Mouse (Mus musculus) adrenal gland, postnatal 25 days (tissue): ENCODE measurements around the gene Tspan12. TPM values are rescaled to one million over a fixed set of nuclear protein-coding genes. Genes with fewer than 3 reads are reported as not detected.
A peak's percentile ranks its signal among the peaks of the same experiment; 100 is the strongest.
"Not testable (repeated sequence)": the region's sequence is repeated elsewhere in the genome, so short reads cannot be mapped to it uniquely, and the experiment has no call there.

Experiments
- DNase-seq: peaks from one replicate; pipeline ENCODE4 v3.0.0; 2021; ENCODE audit warnings: mixed read lengths
- total RNA-seq: library from RNA; stranded (reverse); gene quantifications from 2 replicates; pipeline ENCODE4 v1.2.3, GENCODE M21; 2021

Tspan12 gene
- total RNA-seq, 1 experiment from 2014 or later: 159 TPM

GRCm38 (mm10) chr6:21828437-21828836 lies 23.9 kb downstream of the Tspan12 start:
- DNase-seq: no peak

DNA sequence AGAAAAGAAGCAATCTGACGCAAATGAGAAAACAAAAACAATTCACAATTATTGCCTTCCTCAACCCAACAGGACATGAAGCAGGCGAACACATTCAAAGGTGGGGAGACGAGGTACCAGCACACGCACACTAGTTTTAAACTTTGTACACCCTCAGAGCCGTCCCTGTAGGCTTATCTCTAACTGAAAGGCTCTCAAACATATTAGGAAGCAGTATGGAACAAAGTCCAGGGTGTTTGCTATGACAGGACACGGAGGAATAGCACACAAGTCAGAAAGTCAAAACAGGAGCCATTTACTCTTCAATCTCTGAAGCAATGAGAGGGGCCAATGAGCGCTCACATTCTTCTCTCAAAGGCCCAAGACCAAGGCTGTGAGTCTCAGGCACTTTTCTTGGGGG lies 24.3 kb downstream of the Tspan12 start:
- no peak for DNase-seq

DNA sequence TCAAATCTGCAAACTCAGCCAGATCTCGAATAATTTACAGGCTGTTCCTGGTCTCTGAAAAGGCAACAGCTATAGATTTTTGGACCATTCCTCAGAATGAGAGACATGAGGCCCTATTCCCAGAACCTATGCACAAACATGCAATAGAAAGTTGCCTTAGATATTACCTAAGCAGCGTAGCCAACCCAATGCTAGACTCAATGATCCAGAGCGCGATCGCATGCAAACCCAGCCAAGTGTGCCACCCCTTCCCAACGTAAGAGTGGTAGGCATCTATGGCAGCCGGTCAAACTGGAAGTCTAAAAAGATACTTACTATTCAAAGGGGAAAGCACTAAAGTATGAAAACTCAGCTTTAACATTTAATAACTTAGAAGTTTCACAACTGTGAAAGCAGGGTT lies 28.6 kb downstream of the Tspan12 start:
- no peak for DNase-seq

DNA sequence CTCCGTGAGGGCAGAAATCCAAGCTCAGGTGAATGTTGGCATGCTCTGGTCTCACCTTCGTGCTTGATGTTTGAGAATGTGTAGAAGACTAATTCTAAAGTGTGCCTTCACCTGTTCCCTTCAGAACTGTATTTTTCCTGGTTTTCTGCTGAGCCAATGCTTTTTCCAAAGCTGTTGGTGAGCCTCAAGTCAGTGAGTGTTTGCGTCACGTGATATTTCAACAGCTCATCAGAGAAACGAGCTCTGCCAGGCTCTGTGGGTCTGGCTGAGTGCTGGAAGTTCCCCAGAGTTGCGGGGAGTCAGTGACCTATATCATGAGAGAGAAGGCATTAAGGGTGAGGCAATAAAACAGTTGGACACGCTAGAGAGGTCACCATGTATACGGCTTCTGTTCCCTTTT lies 29.0 kb downstream of the Tspan12 start:
- DNase-seq: no peak

DNA sequence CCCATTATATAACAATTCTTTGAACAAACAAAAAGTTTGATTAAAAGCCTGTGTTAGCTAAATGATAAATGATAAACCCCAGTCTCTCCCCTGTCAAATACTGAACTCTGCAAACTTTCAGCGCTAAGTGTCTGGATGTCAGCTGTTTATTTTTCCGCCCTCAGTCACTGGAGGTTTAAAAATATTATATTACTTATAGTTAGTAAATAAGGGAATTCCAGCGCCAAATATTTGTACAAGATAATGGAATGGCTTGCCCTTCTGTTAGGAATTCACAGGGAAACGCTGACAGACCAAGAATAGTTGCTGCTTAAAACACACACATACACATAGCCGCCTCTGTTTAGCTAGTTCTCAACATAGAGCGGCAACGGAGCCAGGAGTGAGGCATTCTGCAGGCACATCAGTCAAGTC lies 29.6 kb downstream of the Tspan12 start:
- DNase-seq: no peak

DNA sequence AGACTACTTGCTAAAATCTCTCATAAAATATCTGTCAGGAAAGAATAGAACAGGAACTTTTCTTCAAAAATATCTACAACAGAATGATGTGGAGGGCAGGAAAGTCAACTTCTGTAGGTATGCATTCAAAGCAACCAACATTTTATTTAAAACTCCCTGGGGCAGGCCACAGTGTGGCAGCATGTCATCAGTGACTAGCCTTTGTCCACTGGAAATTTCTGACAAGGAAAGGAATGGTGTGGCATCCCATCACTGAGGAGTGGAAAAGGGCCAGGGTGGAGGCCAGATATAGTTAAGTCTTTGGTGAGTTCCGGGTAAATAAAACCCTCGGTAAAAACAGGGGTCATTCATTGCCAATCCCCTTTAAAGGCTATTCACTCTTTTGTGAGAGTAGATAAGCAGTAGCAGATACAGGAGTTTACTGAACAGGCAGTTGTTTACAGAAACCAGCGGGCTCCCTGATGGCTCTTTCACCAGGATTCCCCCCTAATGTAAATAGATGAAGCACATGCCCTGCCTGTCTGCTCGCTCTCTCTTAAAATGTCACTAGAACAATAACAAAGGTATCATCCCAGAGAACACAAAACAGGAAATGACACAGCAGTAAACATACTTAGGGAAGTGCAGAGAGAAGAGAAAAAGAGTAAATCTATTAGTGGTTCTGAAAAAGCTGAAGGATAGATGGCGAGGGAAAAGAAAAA lies 34.1 kb downstream of the Tspan12 start:
- no peak for DNase-seq

- no peak for DNase-seq
These were observed 46.3 kb downstream of the Tspan12 start for GRCm38 (mm10) chr6:21806005-21806404.

- DNase-seq: no peak
These were observed 47.2 kb downstream of the Tspan12 start for GRCm38 (mm10) chr6:21805013-21805570.

DNA sequence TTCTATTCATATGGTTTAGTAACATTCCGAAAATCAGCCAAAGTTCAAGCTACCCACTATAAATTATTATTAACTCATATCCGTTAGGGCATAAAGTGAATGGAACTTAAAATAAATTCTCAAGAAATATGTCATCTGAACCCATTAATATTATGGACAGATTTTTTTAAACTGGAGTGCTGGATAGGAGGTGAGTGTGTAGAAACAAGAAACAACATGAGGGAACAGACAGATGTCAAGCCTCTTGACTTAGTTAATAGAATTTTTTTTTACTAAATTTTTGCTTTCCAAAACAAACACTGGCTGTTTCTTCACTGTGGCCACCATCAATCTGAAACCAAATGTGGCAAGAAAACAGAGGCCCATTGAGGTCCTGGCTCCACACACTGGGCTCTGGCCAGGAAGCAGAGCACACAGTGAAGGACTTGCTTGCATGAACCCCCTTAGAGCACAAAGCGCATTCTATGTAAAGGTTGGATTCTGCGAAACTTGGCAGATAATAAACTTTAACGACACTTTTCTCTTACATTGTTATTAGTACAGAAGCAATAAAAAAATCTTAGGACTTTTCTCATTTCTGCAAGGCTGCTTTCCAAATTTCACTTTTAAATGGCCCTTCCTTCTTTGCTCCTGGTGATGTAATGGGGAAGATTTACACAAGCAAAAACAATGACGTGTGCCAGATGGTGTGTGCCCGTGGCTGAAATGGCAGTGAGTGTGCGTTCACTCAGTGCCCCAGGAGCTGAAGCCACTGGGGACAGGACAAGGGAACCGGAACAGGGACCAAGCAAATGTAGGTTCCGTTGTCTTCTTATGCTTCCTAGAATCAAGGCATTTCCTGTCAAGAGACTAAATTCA lies 48.6 kb downstream of the Tspan12 start:
- DNase-seq: no peak

DNA sequence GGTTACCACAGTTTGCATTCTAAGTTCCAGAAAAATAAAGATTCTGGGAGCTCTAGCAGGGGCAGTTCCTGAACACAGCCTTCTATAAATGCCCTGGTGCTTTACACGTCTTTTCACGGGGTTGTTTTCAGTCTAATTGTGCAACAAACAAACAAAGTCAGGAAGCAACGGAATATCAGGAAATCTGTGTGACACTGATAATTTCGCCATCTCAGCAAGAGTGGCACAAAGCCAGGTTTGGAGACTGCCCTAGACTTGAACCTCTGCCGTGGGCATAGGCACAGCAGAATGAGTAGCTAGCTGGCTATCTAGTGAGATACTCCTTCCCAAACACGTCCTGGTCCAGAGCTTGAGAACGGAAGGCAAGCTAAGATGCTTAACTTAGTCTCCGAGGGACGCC lies 53.7 kb downstream of the Tspan12 start:
- DNase-seq: peak; percentile 26

DNA sequence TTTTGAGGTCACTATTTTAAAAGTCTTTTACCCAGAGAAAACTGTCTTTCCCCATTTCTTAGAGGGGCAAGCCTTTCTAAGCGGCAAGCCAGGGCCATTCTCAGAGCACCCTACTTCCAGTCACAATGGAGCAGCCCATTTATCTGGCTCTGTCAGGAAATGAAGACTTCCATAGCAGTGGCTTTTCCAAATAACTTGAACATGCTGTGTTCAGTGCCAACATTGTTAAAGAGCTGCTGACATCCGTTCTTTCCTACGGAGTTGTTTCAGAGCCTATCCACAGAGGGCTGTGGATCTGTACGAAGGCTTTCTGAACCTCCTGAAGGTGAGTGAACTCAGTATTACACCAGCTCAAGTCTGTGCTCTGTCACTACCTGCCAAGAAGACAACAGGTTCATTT lies 55.2 kb downstream of the Tspan12 start:
- DNase-seq: no peak

DNA sequence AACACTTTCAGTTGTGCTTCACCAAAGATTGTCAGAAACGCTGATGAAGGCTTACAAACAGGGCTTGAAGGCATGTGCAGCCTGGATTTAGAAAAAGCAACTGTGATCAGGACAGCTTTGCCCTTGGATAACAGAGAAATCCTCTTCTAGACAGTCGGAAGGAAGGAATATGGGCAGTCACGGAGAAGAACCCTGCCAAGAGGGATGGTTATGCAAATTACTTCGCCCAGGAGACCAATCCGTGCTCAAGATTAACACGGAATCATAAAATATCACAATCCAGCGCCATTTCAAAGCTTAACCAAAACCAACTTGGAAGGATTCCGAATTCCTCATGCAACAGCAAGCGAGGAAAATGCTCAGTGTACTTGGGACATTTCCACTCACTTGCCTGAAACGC lies 55.9 kb downstream of the Tspan12 start:
- no peak for DNase-seq

GRCm38 (mm10) chr6:21795410-21795809 lies 56.9 kb downstream of the Tspan12 start:
- no peak for DNase-seq

GRCm38 (mm10) chr6:21795072-21795407 lies 57.3 kb downstream of the Tspan12 start:
- DNase-seq: peak; percentile 69

DNA sequence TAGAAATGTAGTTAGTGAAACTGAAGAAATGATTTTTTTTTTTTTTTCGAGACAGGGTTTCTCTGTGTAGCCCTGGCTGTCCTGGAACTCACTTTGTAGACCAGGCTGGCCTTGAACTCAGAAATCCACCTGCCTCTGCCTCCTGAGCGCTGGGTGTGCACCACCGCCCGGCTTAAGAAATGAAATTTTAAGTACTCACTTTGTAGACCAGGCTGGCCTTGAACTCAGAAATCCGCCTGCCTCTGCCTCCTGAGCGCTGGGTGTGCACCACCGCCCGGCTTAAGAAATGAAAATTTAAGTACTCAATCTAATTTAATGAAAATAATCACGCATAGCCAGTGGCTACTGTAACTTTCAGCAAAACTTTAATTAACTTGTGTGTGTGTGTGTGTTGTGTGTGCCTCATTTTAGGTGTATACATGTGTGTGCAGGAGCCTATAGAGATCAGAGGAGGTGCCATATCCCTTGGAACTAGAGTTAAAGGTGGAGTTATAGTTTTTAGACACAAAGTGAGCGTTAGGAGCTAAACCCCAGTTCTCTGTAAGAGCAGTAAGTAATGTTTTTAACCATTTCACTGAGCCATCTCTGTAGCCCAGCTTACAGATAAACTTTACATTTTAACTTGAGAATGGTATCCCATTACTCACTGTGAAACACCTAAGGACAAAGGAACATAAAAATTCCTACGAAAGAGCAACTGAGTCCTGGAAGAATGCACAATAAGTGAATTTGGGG lies 57.8 kb downstream of the Tspan12 start:
- DNase-seq: no peak

GRCm38 (mm10) chr6:21791307-21791706 lies 61.0 kb downstream of the Tspan12 start:
- no peak for DNase-seq

- DNase-seq: no peak
These were observed 61.7 kb downstream of the Tspan12 start for GRCm38 (mm10) chr6:21790550-21791086.

GRCm38 (mm10) chr6:21790036-21790435 lies 62.3 kb downstream of the Tspan12 start:
- no peak for DNase-seq

GRCm38 (mm10) chr6:21789582-21789981 lies 62.7 kb downstream of the Tspan12 start:
- not testable (repeated sequence) for DNase-seq

DNA sequence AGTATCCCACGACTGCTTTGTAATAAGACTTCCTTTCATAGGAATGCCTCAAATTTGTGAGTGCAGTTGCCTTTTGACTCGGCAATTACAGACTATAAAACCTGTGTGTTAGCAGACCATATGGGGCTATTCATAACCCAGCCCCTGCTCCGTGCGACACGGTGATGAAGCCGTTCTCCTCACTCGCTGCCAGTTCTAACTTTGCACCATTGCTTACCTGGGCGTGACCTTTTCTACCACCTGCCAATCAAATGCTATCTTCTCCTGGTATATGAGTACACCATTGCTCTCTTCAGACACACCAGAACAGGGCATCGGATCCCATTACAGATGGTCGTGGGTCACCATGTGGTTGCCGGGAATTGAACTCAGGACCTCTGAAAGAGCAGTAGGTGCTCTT lies 64.6 kb downstream of the Tspan12 start:
- no peak for DNase-seq

GRCm38 (mm10) chr6:21787274-21787673 lies 65.0 kb downstream of the Tspan12 start:
- no peak for DNase-seq

DNA sequence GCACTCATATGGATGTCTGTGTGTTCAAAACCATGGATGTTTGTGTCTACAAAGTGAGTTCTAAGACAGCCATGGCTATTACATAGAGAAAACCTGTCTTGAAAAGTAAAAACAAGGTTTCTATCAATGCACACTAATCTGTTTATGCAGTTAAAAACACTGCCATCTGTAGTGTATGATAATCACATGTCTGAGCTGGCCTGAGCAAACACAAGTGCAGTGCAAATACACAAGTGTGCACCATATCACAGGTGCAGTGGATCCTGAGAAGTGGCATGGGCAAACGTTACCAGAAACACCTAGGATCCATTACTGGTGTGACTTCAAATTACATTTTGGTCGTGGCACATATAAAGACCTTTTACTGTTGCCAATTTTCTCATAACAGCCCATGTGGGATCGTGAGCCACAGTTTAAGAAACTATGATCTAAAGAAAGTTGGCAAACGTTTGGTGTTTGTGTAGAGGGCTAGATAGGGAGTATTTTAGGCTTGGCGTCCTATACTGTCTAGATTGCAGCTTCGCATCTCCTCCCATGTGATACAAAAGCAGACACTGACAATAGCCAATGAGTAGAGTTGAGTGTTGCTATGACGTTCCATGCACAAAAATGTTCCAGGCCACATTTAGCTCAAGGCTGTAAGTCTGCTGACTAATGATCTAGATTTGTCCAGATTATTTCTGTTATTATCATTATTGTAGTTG lies 78.0 kb downstream of the Tspan12 start:
- DNase-seq: no peak
